Mouse (Mus musculus) G1E (cell line): ENCODE results near the gene Mien1.

ENCODE experiments used
- CTCF ChIP-seq: IDR thresholded peaks from 2 replicates; pipeline ENCODE4 v1.5.1; 2012; ENCODE audit warnings: low read depth, low read length, inconsistent platforms, mixed read lengths
- GATA1 ChIP-seq: IDR thresholded peaks from 2 replicates; pipeline ENCODE4 v1.6.1; 2012; ENCODE audit warnings: borderline replicate concordance, low read length, inconsistent platforms, mixed read lengths
- GATA2 ChIP-seq: IDR thresholded peaks from 2 replicates; pipeline ENCODE4 v1.6.1; 2012; ENCODE audit warnings: low read depth, low read length, inconsistent platforms, borderline replicate concordance

DNA sequence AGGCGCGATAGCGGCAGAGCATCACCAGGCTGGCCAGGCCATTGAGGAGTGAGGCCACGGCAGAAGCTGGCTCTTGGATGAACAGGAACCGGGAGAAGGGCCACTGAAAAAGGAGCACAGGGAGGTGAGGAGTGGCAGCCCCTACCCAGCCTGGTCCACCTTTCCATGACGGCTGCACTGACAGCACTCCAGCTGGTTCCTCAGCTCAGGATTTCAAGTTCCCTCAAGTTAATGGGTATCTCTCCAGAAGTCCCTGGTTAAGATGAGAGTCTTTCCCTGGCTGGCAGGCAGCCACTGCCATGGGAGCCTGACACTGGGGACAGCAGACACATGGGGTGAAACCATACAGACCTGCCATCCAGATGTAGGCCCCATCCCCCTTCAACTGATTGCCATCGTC, 40.8 kb downstream of the Mien1 start:
- TF ChIP-seq CTCF (no peak), GATA1 (no peak), GATA2 (no peak)
